Mouse (Mus musculus) heart, embryonic 16.5 days (tissue): ENCODE measurements around the gene Sult4a1. TPM values are rescaled to one million over a fixed set of nuclear protein-coding genes. Genes with fewer than 3 reads are reported as not detected.

ENCODE experiments used
- ATAC-seq: fragments of 200-750 bp; cut with Nextera tagmentation; replicated peaks from 2 replicates; pipeline ENCODE4 v1.8.0; 2017; ENCODE audit warnings: moderate number of reproducible peaks; ENCODE audit not compliant: insufficient read depth, low FRiP score; ENCODE audit errors: extremely low read depth
- H3K27ac ChIP-seq: fragments of 300-500 bp; sonication (generic); 2 replicates; pipeline ENCODE4 v1.5.1; 2014; ENCODE audit warnings: mild to moderate bottlenecking, low read length, control low read depth, moderate library complexity
- H3K27me3 ChIP-seq: fragments of 300-500 bp; sonication (generic); 2 replicates; pipeline ENCODE4 v1.6.1; 2014; ENCODE audit warnings: low read length, mixed read lengths; ENCODE audit not compliant: control insufficient read depth, insufficient read depth
- H3K36me3 ChIP-seq: fragments of 300-500 bp; sonication (generic); 2 replicates; pipeline ENCODE4 v1.6.1; 2014; ENCODE audit not compliant: control insufficient read depth, insufficient read depth
- H3K4me1 ChIP-seq: fragments of 300-500 bp; sonication (generic); 2 replicates; pipeline ENCODE4 v1.6.1; 2014; ENCODE audit warnings: low read length, mixed read lengths; ENCODE audit not compliant: control insufficient read depth, insufficient read depth
- H3K4me2 ChIP-seq: fragments of 300-500 bp; sonication (generic); 2 replicates; pipeline ENCODE4 v1.6.1; 2014; ENCODE audit warnings: low read depth, mild to moderate bottlenecking, control low read depth, low read length
- H3K4me3 ChIP-seq: fragments of 300-500 bp; sonication (generic); 2 replicates; pipeline ENCODE4 v1.5.1; 2014; ENCODE audit warnings: mild to moderate bottlenecking, control low read depth, low read length
- H3K9ac ChIP-seq: fragments of 300-500 bp; sonication (generic); 2 replicates; pipeline ENCODE4 v1.6.1; 2014; ENCODE audit warnings: low read length, control low read depth
- H3K9me3 ChIP-seq: fragments of 300-500 bp; sonication (generic); replicated peaks from 2 replicates; pipeline ENCODE4 v1.6.1; 2016; ENCODE audit warnings: low read length; ENCODE audit not compliant: control insufficient read depth
- WGBS: fragments of 180-500 bp; shearing (Covaris S2); extraction: QIAGEN DNeasy Blood & Tissue Kit; methylation state at CpG from one replicate; pipeline ENCODE4 v1.1.7; 2014; 5-methylcytosine and 5-hydroxymethylcytosine counted together
- polyA plus RNA-seq: library from polyadenylated mRNA; unstranded; fragments of >200 nt; fragmentation: Nextera tagmentation; extraction: Ambion mirVana; gene quantifications from 2 replicates; pipeline ENCODE4 v1.2.1, GENCODE M21; 2015

Gene Sult4a1
- polyA plus RNA-seq, 1 experiment from 2014 or later: 0.72 TPM

DNA sequence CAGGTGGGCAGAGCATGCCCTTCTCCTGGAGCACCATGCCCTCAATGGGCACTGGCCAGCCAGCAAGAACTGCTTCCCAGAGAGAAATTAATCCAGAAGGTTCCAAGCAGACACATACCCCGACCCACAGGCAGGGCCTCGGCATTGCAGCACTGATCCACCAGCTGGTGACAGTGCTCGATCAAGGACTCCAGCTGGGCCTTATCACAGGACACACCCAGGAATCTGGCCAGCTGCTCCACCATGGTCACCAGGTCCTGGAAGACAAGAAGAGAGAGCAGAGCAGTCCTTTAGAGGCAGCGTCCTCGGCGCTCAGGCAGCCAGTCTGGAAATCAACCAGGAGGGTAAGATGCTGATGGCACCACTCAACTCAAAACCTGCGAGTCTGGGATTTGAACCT is 25.5 kb downstream of the Sult4a1 start:
- no peak overlapping the region for H3K9ac ChIP-seq
- H3K4me3 ChIP-seq: no peak overlapping the region
- H3K4me2 ChIP-seq: no peak overlapping the region
- H3K27me3 ChIP-seq: peaks cover 15% of the 10 kb centered on the region
- H3K9me3 ChIP-seq: no peaks in the 10 kb centered on the region
- H3K4me1 ChIP-seq: no peaks in the 10 kb centered on the region
- no peak overlapping the region for H3K27ac ChIP-seq
- 33% methylated on average over 7 of the region's 7 CpGs for WGBS
- no peaks in the 10 kb centered on the region for H3K36me3 ChIP-seq
- ATAC-seq: no peak

- WGBS: 78% methylated on average over 2 of the region's 2 CpGs
- peaks cover 21% of the 10 kb centered on the region for H3K27me3 ChIP-seq
- H3K9me3 ChIP-seq: no peaks in the 10 kb centered on the region
- H3K4me2 ChIP-seq: no peak overlapping the region
- no peak overlapping the region for H3K9ac ChIP-seq
- no peak overlapping the region for H3K27ac ChIP-seq
- ATAC-seq: no peak
- H3K4me1 ChIP-seq: no peaks in the 10 kb centered on the region
- H3K36me3 ChIP-seq: no peaks in the 10 kb centered on the region
- no peak overlapping the region for H3K4me3 ChIP-seq
These were observed 26.0 kb downstream of the Sult4a1 start for GRCm38 (mm10) chr15:84079519-84079918.

DNA sequence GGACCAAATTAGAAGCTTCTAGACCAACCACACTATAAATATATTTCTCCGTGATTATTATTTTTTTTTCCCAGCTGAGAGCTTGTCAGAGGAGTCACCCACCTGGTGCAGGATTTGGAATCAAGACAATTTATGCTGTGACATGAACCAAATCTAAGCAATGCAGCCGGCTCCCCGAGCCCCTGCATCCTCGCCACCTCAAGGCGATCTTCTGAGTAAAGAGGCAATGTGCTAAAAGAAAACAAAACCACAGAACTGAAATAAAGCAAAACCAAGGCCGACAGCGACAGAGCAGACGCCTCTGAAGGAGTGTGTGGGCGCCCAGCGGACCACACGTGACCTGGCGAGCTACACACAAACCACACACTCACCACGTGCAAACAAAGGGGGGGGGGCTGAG is 26.9 kb downstream of the Sult4a1 start:
- Histone ChIP-seq H3K4me1 (no peaks in the 10 kb centered on the region), H3K27ac (no peak overlapping the region), H3K27me3 (peaks cover 24% of the 10 kb centered on the region), H3K9ac (no peak overlapping the region), H3K4me2 (no peak overlapping the region), H3K9me3 (no peaks in the 10 kb centered on the region), H3K36me3 (no peaks in the 10 kb centered on the region), H3K4me3 (no peak overlapping the region)
- ATAC-seq: no peak
- 71% methylated on average over 13 of the region's 13 CpGs for WGBS

DNA sequence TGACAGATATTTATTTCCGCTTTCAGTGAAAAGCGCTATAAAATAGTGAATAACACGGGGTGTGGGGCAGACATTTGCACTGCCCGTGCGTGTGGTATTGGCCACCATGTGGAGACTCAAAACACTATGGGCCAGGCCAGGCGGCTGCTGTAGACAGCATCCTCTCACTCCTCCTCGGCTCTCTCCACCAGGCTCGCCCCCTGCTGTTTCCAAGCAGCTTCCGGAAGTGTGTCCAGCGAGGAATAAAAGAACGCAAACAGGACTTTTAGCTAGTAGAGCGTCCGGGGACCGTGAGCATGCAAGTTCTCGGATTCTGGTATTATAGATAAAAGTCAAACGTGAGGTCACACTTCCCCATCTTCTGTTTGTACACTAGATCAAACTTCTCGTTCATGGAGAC is 28.4 kb downstream of the Sult4a1 start:
- no peak overlapping the region for H3K4me2 ChIP-seq
- no peak overlapping the region for H3K9ac ChIP-seq
- H3K36me3 ChIP-seq: no peaks in the 10 kb centered on the region
- no peaks in the 10 kb centered on the region for H3K9me3 ChIP-seq
- no peak overlapping the region for H3K27ac ChIP-seq
- 55% methylated on average over 17 of the region's 17 CpGs for WGBS
- peaks cover 34% of the 10 kb centered on the region for H3K27me3 ChIP-seq
- H3K4me3 ChIP-seq: no peak overlapping the region
- ATAC-seq: no peak
- H3K4me1 ChIP-seq: no peaks in the 10 kb centered on the region

DNA sequence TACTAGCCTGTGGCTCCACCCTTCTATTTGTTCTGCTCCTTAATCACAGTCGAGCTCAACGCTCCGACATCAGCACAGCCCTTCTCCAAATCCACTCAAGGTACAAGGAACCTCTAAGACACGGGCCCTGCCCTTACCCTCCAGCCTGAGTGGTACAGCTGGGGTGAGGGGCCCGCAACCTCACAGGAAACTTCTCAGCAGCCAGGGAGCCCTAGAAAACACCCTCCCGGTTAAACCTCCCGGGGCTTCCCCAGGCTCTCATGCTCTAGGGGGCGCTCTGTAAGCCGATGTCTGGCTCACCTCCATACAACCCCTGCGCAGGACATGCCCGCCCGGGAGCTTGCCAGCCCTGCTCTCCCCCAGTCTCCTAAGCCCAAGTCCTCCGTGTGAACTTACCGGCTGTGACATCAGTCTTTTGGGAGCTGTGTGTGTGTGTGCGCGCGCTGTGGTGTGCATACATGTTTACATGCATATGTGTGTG is 30.8 kb downstream of the Sult4a1 start:
- H3K36me3 ChIP-seq: no peaks in the 10 kb centered on the region
- H3K27ac ChIP-seq: no peak overlapping the region
- 20% methylated on average over 17 of the region's 17 CpGs for WGBS
- no peaks in the 10 kb centered on the region for H3K4me1 ChIP-seq
- H3K4me3 ChIP-seq: no peak overlapping the region
- H3K4me2 ChIP-seq: no peak overlapping the region
- H3K9ac ChIP-seq: no peak overlapping the region
- no peak for ATAC-seq
- no peaks in the 10 kb centered on the region for H3K9me3 ChIP-seq
- H3K27me3 ChIP-seq: peaks cover 46% of the 10 kb centered on the region

GRCm38 (mm10) chr15:84073911-84074704 is 31.4 kb downstream of the Sult4a1 start:
- H3K9ac ChIP-seq: no peak overlapping the region
- H3K36me3 ChIP-seq: no peaks in the 10 kb centered on the region
- H3K4me3 ChIP-seq: no peak overlapping the region
- no peak overlapping the region for H3K27ac ChIP-seq
- H3K9me3 ChIP-seq: no peaks in the 10 kb centered on the region
- WGBS: 13% methylated on average over 15 of the region's 15 CpGs
- no peak overlapping the region for H3K4me2 ChIP-seq
- no peak for ATAC-seq
- peaks cover 47% of the 10 kb centered on the region for H3K27me3 ChIP-seq
- no peaks in the 10 kb centered on the region for H3K4me1 ChIP-seq

GRCm38 (mm10) chr15:84073058-84073457 is 32.5 kb downstream of the Sult4a1 start:
- Histone ChIP-seq H3K27me3 (peaks cover 56% of the 10 kb centered on the region), H3K27ac (no peak overlapping the region), H3K4me1 (no peaks in the 10 kb centered on the region), H3K36me3 (no peaks in the 10 kb centered on the region), H3K9me3 (no peaks in the 10 kb centered on the region), H3K9ac (no peak overlapping the region), H3K4me2 (no peak overlapping the region), H3K4me3 (no peak overlapping the region)
- ATAC-seq: no peak
- WGBS: 15% methylated on average over 8 of the region's 8 CpGs

DNA sequence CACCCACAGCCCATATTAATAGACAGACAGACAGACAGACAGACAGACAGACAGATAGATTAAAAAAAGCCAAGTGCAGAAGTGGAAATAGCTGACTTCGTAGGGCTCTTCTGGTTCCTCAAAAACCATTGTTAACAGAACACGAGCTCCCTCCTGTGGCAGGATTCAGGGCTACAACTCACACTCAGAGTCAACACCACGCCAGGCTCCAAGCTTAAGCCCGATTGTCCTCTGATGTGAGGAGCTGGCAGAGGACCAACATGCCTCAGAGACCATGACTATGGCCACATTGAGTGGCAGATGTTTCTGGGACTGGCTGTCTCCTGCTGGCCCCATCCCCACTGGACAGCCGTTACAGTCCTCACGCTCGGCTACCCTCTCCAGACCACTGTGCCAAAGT is 33.3 kb downstream of the Sult4a1 start:
- 32% methylated on average over 7 of the region's 7 CpGs for WGBS
- Histone ChIP-seq H3K4me1 (no peaks in the 10 kb centered on the region), H3K4me2 (no peak overlapping the region), H3K9ac (no peak overlapping the region), H3K27ac (no peak overlapping the region), H3K36me3 (no peaks in the 10 kb centered on the region), H3K4me3 (no peak overlapping the region), H3K27me3 (peaks cover 64% of the 10 kb centered on the region), H3K9me3 (no peaks in the 10 kb centered on the region)
- no peak for ATAC-seq

DNA sequence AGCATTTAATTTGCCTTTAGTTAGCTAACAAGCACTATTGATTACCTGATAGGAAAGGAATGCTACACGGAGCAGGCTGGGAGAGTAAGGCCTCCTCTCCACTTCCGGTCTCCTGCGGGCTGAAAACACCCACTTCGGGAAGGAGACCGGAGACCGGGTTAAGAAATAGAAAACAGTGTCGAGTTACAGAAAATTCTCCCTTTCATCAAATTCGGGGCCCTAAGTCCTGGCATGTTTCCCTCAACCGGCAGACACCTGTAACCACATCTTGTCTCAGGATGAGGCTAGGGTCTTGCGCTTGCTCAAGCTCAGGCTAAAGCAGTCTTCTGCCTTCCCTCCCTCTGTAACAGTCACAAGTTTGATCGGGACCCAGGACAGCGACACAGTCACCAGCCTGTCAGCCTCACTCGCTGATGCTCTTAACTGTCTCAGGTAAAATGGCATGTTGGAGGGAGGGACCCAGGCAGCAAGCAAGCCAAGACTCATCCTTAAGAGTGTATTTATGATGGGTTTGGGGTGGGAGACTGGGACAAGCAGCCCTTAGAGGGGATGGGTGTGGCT is 35.4 kb downstream of the Sult4a1 start:
- Histone ChIP-seq H3K9ac (no peak overlapping the region), H3K27ac (no peak overlapping the region), H3K36me3 (no peaks in the 10 kb centered on the region), H3K9me3 (peaks cover 8% of the 10 kb centered on the region), H3K4me3 (no peak overlapping the region), H3K4me1 (no peaks in the 10 kb centered on the region), H3K4me2 (no peak overlapping the region), H3K27me3 (peaks cover 60% of the 10 kb centered on the region)
- no peak for ATAC-seq
- WGBS: 1% methylated on average over 13 of the region's 13 CpGs
